Mouse (Mus musculus): Measurements from ENCODE around the gene Lin7b. TPM values are rescaled to one million over a fixed set of nuclear protein-coding genes. Genes with fewer than 3 reads are reported as not detected.

Lin7b gene
- polyA plus RNA-seq, 1 experiment from 2014 or later = 4.0 TPM

GRCm38 (mm10) chr7:45340066-45340442, 30.3 kb downstream of the Lin7b start:
- no peak for ATAC-seq (ENCODE audit: insufficient read depth, low FRiP score, low read depth)
- H3K36me3 ChIP-seq = no peaks in the 10 kb centered on the region

GRCm38 (mm10) chr7:45339410-45340065, 30.8 kb downstream of the Lin7b start:
- WGBS = 2% methylated on average over 38 of the region's 39 CpGs
- Histone ChIP-seq H3K9ac (peak overlapping the region; percentile 42; the same call in 1 of the 2 replicates), H3K4me1 (peaks cover 46% of the 10 kb centered on the region), H3K27me3 (replicated peaks) (no peaks in the 10 kb centered on the region), H3K4me3 (replicated peaks) (peak overlapping the region; percentile 58), H3K27ac (peak overlapping the region; percentile 71), H3K4me2 (peak overlapping the region; percentile 91), H3K9me3 (no peaks in the 10 kb centered on the region), H3K36me3 (no peaks in the 10 kb centered on the region)
- ATAC-seq (ENCODE audit: insufficient read depth, low FRiP score, low read depth) = peak; percentile 69

More at GRCm38 (mm10) chr7:45340066-45340442, 30.3 kb downstream of the Lin7b start:
- WGBS = under 1% methylated on average over 11 of the region's 11 CpGs
- H3K9me3 ChIP-seq = no peaks in the 10 kb centered on the region
- H3K4me3 ChIP-seq (replicated peaks) = peak overlapping the region; percentile 58
- peak overlapping the region; percentile 91 for H3K4me2 ChIP-seq
- H3K27me3 ChIP-seq (replicated peaks) = no peaks in the 10 kb centered on the region
- H3K9ac ChIP-seq = no peak overlapping the region
- H3K4me1 ChIP-seq = peaks cover 41% of the 10 kb centered on the region
- peak overlapping the region; percentile 51 for H3K27ac ChIP-seq

- no peak overlapping the region for H3K9ac ChIP-seq
- H3K9me3 ChIP-seq = no peaks in the 10 kb centered on the region
- peaks cover 55% of the 10 kb centered on the region for H3K4me1 ChIP-seq
- peak; percentile 34 for ATAC-seq (ENCODE audit: insufficient read depth, low FRiP score, low read depth)
- peak overlapping the region; percentile 71 for H3K27ac ChIP-seq
- H3K4me2 ChIP-seq = peak overlapping the region; percentile 91
- H3K4me3 ChIP-seq (replicated peaks) = peak overlapping the region; percentile 58
- H3K36me3 ChIP-seq = no peaks in the 10 kb centered on the region
- WGBS = 4% methylated on average over 14 of the region's 14 CpGs
- H3K27me3 ChIP-seq (replicated peaks) = no peaks in the 10 kb centered on the region
Observed at GRCm38 (mm10) chr7:45338161-45338911, 32.0 kb downstream of the Lin7b start.

- peaks cover 57% of the 10 kb centered on the region for H3K4me1 ChIP-seq
- H3K4me3 ChIP-seq (replicated peaks) = 0 out of 2 replicates have a peak overlapping the region, but pooled peaks have one; percentile 58
- H3K4me2 ChIP-seq = peak overlapping the region; percentile 91; the same call in 1 of the 2 replicates
- ATAC-seq (ENCODE audit: insufficient read depth, low FRiP score, low read depth) = no peak
- H3K27me3 ChIP-seq (replicated peaks) = no peaks in the 10 kb centered on the region
- 18% methylated on average over 4 of the region's 4 CpGs for WGBS
- no peaks in the 10 kb centered on the region for H3K36me3 ChIP-seq
- no peak overlapping the region for H3K9ac ChIP-seq
- H3K27ac ChIP-seq = no peak overlapping the region
- H3K9me3 ChIP-seq = no peaks in the 10 kb centered on the region
Observed at GRCm38 (mm10) chr7:45337469-45337868, 32.9 kb downstream of the Lin7b start.

GRCm38 (mm10) chr7:45336319-45336718, 34.1 kb downstream of the Lin7b start:
- H3K4me1 ChIP-seq = peaks cover 59% of the 10 kb centered on the region
- no peaks in the 10 kb centered on the region for H3K36me3 ChIP-seq
- no peaks in the 10 kb centered on the region for H3K27me3 ChIP-seq (replicated peaks)
- 87% methylated on average over 4 of the region's 4 CpGs for WGBS
- ATAC-seq (ENCODE audit: insufficient read depth, low FRiP score, low read depth) = no peak
- no peak overlapping the region for H3K4me3 ChIP-seq (replicated peaks)
- H3K4me2 ChIP-seq = no peak overlapping the region
- no peak overlapping the region for H3K9ac ChIP-seq
- H3K27ac ChIP-seq = no peak overlapping the region
- no peaks in the 10 kb centered on the region for H3K9me3 ChIP-seq

GRCm38 (mm10) chr7:45335056-45335455, 35.3 kb downstream of the Lin7b start, which contains the start of gene Hrc:
Gene Hrc, plus strand, starts transcription at chr7:45335290.
- no peak for ATAC-seq (ENCODE audit: insufficient read depth, low FRiP score, low read depth)
- Histone ChIP-seq H3K4me1 (peaks cover 47% of the 10 kb centered on the region), H3K36me3 (no peaks in the 10 kb centered on the region), H3K4me3 (replicated peaks) (no peak within 1 kb of the TSS), H3K4me2 (peak within 1 kb of the TSS; percentile 76), H3K27ac (peak within 1 kb of the TSS; percentile 97), H3K9ac (0 out of 2 replicates have a peak within 1 kb of the TSS, but pooled peaks have one; percentile 0), H3K27me3 (replicated peaks) (no peaks in the 10 kb centered on the region), H3K9me3 (no peaks in the 10 kb centered on the region)
- WGBS = 26% methylated on average over 5 of the region's 5 CpGs

- peak overlapping the region; percentile 97 for H3K27ac ChIP-seq
- H3K9me3 ChIP-seq = no peaks in the 10 kb centered on the region
- H3K9ac ChIP-seq = 0 out of 2 replicates have a peak overlapping the region, but pooled peaks have one; percentile 0
- H3K4me3 ChIP-seq (replicated peaks) = no peak overlapping the region
- 10% methylated on average over 3 of the region's 3 CpGs for WGBS
- H3K4me2 ChIP-seq = peak overlapping the region; percentile 33
- H3K27me3 ChIP-seq (replicated peaks) = no peaks in the 10 kb centered on the region
- H3K36me3 ChIP-seq = no peaks in the 10 kb centered on the region
- no peak for ATAC-seq (ENCODE audit: insufficient read depth, low FRiP score, low read depth)
- H3K4me1 ChIP-seq = peaks cover 43% of the 10 kb centered on the region
Observed at GRCm38 (mm10) chr7:45334605-45335004, 35.8 kb downstream of the Lin7b start.

GRCm38 (mm10) chr7:45333431-45333982, 36.9 kb downstream of the Lin7b start, which contains the start of gene Trpm4:
Gene Trpm4, minus strand, starts transcription at chr7:45333780.
- H3K9ac ChIP-seq = peak within 1 kb of the TSS; percentile 78
- H3K9me3 ChIP-seq = no peaks in the 10 kb centered on the region
- peak within 1 kb of the TSS; percentile 79 for H3K4me3 ChIP-seq (replicated peaks)
- H3K27ac ChIP-seq = peak within 1 kb of the TSS; percentile 97
- peaks cover 35% of the 10 kb centered on the region for H3K4me1 ChIP-seq
- H3K27me3 ChIP-seq (replicated peaks) = no peaks in the 10 kb centered on the region
- WGBS = under 1% methylated on average over 38 of the region's 38 CpGs
- H3K36me3 ChIP-seq = no peaks in the 10 kb centered on the region
- peak within 1 kb of the TSS; percentile 76 for H3K4me2 ChIP-seq
- peak; percentile 76 for ATAC-seq (ENCODE audit: insufficient read depth, low FRiP score, low read depth)

- 2% methylated on average over 22 of the region's 22 CpGs for WGBS
- peak overlapping the region; percentile 97 for H3K27ac ChIP-seq
- H3K9me3 ChIP-seq = no peaks in the 10 kb centered on the region
Observed at GRCm38 (mm10) chr7:45332685-45333425, 37.5 kb downstream of the Lin7b start.

GRCm38 (mm10) chr7:45331502-45331901, 38.9 kb downstream of the Lin7b start:
- 82% methylated on average over 6 of the region's 6 CpGs for WGBS
- H3K9ac ChIP-seq = no peak overlapping the region
- peaks cover 7% of the 10 kb centered on the region for H3K36me3 ChIP-seq
- H3K4me3 ChIP-seq (replicated peaks) = no peak overlapping the region
- peaks cover 23% of the 10 kb centered on the region for H3K4me1 ChIP-seq
- no peaks in the 10 kb centered on the region for H3K27me3 ChIP-seq (replicated peaks)
- H3K9me3 ChIP-seq = no peaks in the 10 kb centered on the region
- H3K4me2 ChIP-seq = no peak overlapping the region
- H3K27ac ChIP-seq = no peak overlapping the region
- ATAC-seq (ENCODE audit: insufficient read depth, low FRiP score, low read depth) = no peak

More at GRCm38 (mm10) chr7:45332685-45333425, 37.5 kb downstream of the Lin7b start:
- H3K4me2 ChIP-seq = peak overlapping the region; percentile 76
- no peaks in the 10 kb centered on the region for H3K36me3 ChIP-seq
- no peaks in the 10 kb centered on the region for H3K27me3 ChIP-seq (replicated peaks)
- peak overlapping the region; percentile 78; the same call in 1 of the 2 replicates for H3K9ac ChIP-seq
- peak; percentile 52 for ATAC-seq (ENCODE audit: insufficient read depth, low FRiP score, low read depth)
- H3K4me1 ChIP-seq = peaks cover 28% of the 10 kb centered on the region
- peak overlapping the region; percentile 79 for H3K4me3 ChIP-seq (replicated peaks)

- Histone ChIP-seq H3K36me3 (peaks cover 25% of the 10 kb centered on the region), H3K4me2 (no peak overlapping the region), H3K4me1 (peaks cover 9% of the 10 kb centered on the region), H3K4me3 (replicated peaks) (no peak overlapping the region), H3K9ac (no peak overlapping the region), H3K27ac (no peak overlapping the region), H3K9me3 (no peaks in the 10 kb centered on the region), H3K27me3 (replicated peaks) (no peaks in the 10 kb centered on the region)
- ATAC-seq (ENCODE audit: insufficient read depth, low FRiP score, low read depth) = no peak
- WGBS = 82% methylated on average over 13 of the region's 13 CpGs
Observed at GRCm38 (mm10) chr7:45328841-45329475, 41.4 kb downstream of the Lin7b start.
